Mouse (Mus musculus) olfactory bulb, adult 2 months (tissue): ENCODE data around the gene Snrk.

Experiments used
- CTCF ChIP-seq: fragments of 200-500 bp; IDR thresholded peaks from 2 replicates; pipeline ENCODE4 v1.5.1; 2012; ENCODE audit warnings: low read depth, mild to moderate bottlenecking, low read length, moderate library complexity; ENCODE audit not compliant: insufficient read depth
- POLR2A ChIP-seq: fragments of 200-500 bp; IDR thresholded peaks from 2 replicates; pipeline ENCODE4 v1.6.1; 2012; ENCODE audit warnings: mild to moderate bottlenecking, low read depth, low read length, moderate library complexity; ENCODE audit not compliant: insufficient read depth

- TF ChIP-seq POLR2A (no peak), CTCF (no peak)
Observed at GRCm38 (mm10) chr9:122216945-122217529, 100.0 kb downstream of the Snrk start.
